Mouse (Mus musculus) regulatory T cell (primary cell): ENCODE measurements around the gene F930015N05Rik.

ENCODE experiments used
- in situ Hi-C: fragments of 300-600 bp; cut with MboI, MseI; formaldehyde crosslinking; loops from one replicate; pipeline ENCODE4 v1.15.1; 2025; ENCODE audit warnings: high pct_unique_total_duplicates

F930015N05Rik gene

DNA sequence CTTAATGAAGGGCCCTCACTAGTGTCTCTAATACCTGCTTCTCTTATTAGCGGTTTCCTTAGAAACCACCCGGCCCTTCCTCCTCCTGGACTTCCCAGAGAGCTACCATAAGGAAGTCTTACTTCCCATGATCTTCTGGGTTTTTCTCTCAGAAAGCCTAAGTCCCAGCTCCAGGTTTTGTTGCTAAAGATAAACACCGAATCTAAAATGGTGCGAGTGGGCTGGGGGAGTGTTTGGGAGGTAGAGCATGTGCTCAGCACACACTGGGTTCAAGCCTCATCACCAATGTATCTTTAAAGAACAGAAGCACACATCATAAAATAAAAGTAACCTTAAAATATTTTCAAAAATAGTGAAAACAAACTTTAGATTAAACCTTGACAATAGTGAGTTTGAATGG is 50.1 kb downstream of the F930015N05Rik start:
- in situ Hi-C loops, result no loop called here
